Mouse (Mus musculus): Measurements from ENCODE around the gene Lpar3. TPM values are rescaled to one million over a fixed set of nuclear protein-coding genes. Genes with fewer than 3 reads are reported as not detected.

The Lpar3 gene
- total and polyA plus RNA-seq, 3 experiments: 0.10 to 0.76 (median 0.12) TPM

DNA sequence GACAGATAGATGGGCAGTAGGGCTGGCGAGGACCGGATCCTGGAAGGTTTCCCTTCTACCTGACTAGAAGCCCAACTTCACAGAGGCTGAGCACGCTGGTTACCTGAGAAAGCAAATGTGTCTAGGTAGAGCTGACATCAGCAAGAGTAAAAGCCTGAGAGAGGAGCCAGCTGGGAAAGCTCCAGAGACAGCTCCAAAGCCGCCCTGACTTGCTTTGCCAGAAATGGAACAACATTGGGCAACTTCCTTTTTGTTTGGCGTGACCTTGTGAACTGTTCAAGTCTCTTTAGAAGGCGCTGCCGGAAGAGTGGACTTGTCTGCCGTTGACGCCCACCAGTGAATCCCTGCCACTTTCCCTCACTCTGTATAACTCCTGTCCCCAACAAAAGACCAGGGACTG is 39.4 kb downstream of the Lpar3 start:
- DNase-seq: peak; percentile 25

DNA sequence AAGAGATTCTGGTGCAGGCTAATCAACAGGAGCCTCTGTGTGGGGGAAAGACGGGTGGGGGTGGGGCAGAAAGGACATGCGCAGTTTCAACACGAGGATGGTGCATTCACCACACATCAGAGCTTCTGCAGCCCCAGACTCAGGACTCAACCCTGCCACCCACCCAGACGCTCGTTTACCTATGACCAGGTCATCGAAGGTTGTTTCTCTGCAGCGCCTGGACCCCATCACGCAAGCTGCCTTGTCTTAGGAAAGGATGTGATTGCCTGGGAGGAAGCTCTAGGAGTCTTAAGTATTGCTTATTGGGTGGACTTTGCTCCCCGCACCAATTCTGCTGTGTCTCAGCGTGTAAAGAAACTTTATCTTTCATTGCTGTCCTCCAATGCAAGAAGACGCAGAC is 40.1 kb downstream of the Lpar3 start:
- DNase-seq: no peak

DNA sequence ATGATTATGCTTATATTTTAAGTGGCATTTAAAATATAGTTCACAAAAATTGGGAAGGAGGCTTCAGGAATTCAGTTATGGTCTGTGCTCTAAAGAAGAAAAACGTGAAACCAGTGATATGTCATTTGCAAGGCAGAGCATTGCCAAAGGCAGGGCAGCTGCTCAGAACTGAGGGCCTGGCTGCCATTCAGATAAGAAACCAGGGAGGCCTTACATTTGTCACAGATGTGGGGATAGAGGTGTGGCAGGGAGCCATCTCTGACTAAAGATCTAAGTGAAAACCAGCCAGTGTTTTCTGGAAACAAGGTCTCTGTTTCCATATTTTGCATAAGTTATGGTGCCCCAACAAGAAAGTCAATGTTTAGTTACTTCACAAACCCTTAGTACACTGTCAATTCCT is 41.8 kb downstream of the Lpar3 start:
- no peak for DNase-seq

DNA sequence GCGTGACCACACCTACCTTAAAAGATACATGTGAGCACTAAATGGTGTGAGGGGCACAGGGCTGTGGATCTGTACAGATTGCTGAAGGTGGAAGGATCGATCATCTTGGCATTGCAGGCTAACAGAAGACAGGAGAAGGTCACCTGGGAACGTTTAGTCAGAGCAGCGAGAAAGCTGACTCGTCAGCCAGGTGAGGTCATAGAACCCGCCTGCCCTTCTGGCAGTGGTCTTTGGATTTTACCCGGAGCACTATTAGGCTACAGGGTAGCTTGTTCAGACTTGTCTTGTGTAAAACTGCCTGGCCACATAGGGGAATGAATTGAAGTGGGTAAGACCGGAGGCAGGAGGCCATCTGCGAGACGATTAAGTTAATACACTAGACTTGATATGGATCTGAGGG is 43.4 kb downstream of the Lpar3 start:
- no peak for DNase-seq

DNA sequence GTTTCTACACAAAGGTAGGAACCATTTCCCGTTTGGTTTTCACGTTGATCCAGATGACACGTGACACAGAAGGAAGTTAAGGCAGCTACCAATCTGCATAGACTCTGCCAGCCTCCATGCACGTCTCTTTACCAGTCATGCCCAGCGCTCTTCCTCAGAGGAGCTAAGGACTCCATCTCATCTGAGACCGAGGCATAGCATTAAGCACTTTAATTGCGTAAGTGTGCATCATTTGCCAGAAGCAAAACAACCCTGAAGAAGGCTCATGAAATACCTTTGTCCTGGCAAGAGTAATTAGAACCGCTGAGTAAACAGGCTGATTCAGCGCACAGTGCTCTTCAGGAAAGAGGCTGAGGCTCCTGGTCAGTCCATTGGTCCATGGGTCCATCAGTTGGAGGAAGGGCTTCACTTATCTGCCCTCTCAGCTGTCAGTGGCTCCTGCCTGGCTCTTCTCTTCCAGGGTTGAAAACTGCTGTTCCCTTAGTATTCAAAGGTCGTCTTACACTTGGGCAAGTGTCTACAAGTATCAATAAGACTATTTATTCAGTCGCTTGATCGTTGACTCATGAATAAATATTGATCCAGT is 44.9 kb downstream of the Lpar3 start:
- no peak for DNase-seq

DNA sequence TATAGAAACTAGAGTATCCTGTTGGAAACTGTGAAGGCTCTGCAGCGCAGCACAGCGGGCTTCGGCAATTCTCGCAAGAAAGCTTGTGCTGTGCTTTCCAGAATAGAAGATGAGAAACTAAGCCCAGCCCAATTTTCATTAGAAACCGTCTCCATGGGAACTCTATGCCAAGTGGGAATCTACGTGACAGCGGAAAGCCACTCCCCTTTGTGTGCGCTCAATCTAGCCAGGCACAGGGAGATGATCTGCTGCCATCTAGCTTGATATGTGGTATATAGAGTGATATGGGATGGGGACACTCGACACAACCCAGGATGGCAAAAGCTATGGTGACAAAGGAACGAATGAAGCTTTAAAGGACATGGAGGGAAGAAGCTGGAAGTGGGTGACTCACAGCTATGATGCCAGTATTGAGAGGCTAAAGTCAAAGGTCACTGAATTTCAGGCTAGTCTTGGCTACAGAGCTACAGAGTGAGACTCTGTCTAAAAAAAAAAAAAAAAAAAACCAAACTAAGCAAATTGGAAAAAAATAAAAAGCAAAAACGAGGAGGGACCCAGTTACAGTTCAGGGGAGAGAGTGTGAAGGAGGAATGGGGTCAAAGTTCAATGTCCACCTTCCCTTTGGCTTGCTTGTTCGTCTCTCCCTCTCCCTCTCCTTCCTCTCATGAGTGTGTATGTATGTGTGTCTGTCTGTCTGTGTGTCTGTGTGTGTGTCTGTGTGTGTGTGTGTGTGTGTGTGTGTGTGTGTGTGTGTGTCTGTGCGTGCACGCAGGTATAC is 47.5 kb downstream of the Lpar3 start:
- DNase-seq: no peak

DNA sequence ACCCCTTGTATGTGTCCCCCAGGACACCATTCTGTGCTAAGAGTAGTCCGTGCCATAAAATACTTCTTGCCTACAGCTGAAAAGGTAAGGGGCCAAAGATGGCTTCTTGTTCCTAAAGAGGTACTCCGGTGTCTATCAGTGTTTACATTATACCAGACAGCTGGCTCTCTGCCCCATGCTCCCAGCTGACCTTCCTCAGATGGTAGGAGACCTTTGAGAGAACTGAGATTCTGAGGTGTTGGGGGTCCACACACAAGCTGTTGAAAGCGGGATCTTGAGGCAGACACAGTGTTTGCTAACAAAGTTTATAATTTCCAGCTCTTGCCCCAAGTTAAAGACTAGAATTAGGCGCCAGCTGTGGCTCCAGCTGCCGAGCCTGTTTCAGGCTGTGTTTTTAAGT is 53.7 kb downstream of the Lpar3 start:
- no peak for DNase-seq

DNA sequence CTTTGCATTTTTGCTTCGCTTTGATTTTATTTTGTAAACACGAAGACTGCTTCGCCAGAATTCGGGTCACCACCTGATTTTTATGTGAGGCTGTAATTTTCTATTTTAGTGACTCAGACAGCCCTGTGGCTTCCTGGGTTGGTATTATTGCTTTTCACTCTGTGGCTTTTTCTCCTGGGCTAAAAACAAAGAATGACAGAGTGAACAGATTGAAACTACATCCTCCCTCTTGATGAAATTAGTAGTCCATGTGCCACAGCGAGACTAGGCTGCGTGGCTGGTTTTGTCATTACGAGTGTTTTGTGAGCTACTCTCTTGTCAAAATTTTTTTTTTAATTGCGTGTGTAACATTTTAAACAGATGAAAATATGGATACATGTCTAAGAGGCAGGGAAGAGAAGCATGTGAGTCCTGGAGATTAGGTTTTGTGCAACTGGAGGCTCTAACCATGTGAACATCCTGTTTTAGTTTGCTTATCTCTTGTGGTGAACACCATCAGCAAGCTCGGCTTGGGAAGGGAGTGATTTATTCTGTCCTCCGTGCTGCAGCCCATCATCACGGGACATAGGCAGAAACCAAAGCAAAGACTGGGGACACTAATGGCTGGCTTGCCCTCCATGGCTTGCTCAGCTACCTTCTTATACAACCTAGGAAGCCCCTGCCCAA is 54.7 kb downstream of the Lpar3 start:
- DNase-seq: no peak

DNA sequence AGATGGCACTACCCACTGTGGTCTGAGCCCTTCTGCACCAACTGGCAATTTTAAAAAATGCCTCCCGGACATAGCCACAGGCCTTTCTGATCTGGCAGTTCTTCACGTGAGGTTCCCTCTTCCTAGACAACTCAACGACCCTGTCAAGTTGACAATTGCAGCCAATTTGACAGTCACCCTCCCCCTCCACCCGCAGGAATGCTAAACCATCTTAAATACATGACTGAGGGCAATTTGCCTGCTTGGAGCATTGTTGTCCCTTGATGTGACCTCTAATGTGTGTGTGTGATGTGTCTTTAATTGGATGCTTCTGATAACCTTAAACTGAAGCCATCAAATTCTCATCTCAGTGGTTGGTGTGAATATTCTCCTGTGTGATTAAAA is 55.3 kb downstream of the Lpar3 start:
- DNase-seq: no peak

DNA sequence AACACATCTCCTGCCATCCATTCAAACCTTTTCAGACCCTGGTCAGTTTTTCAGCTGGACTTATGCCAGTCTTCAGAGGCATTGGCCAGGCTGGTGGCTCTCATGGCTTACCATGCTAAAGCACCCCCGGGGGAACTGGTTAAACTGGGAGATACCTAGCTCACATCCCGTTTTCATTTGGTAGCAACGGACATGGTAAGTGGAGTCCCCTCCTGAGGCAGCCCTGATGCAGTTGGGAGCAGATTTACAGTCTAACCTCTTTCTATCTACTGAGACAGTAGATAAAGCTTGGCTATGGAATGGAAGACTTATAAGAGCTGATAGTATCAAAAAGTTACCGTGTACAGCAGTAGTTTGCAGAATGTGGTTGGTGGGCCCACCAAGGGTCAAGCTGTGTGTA is 56.2 kb downstream of the Lpar3 start:
- DNase-seq: no peak

DNA sequence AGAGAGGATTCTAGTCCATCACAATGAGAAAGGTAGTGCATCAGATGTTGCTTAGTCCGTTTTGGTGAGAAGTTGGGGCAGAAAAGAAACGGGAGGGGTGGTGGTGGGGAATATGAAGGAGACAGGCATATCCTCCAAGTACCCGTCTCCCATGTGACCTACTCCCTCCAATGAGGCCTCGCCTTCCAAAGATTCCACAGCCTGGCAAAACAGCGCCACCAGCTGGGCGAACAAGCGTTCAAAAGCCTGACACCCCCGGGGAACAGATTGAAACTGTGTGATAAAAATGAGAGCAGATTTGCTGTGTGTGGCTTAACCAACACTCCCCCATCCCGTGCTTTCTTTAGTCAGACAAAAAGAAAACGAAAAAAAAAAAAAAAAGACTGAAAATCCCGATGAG is 56.7 kb downstream of the Lpar3 start:
- DNase-seq: peak; percentile 74

DNA sequence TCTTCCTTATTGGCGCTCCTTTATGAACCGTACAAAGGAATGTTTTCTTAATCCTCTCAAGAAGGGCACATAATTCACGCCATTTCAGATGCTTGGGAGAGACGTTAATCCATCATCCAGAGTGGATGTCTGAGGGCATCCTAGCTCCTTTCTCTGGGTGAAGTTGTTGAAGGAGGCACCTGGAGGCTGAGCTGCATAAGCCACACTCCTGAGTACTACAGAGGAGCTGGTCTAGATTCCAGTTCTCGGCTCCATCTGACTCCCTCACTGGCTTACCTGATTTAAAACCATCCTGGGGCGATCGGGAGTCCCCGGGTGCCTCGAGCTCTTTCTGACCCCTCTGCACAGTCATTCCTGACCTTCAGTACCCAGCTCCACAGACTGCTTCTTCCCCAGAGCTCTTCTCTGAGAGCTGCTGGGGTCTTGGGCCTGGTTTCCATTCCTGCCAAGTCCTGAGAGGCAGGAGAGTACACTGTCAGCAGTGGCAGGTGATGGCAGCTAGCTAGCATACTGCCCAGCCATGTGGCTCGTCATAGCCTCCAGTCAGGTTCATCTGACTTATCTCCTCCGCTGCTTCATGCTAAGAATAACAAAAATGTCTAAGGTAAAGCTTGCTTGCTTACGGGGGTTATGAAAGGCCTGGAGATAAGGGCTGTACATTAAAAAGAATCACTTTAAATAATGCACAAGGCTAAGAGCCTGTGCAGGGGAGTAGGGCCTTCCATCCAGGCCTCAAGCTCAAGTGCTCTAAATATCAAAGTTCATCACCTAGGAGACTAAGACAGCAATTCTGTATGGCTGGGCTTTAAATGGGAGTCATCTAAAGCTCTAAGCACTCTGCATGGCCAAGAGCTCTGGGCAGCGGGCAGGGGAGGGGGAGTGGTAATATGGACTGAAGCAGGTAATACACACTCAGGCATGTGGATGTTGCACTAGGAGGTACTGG is 57.7 kb downstream of the Lpar3 start:
- no peak for DNase-seq

DNA sequence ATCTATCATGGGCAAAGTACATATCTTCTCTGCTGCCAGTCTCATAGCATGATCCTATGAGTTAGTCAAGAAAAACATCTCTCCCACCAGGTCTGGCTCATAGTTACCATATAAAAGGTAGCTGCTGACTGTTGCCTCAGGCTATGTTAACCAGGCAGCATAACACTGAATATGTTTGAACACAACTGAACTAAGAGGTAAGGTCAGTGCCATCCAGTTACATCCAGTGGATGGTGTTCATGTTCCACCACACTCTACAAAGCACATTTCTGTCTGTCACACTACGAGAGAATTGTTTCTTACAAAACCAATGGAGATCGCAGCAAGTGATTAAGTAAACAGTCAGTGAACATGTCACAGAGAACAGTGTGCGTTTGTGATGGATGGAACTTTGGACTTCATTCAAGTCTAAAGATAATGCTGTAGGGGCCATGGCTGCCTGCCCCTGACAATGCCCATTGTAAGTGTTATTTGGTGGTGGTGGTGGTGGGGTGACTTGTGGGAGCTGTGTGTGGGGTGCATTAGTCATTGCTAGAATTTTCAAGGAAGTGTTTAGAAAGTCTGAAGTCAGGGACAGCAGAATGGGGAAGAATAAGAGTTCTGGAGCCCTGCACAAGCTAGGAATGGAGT is 63.1 kb downstream of the Lpar3 start:
- DNase-seq: no peak

DNA sequence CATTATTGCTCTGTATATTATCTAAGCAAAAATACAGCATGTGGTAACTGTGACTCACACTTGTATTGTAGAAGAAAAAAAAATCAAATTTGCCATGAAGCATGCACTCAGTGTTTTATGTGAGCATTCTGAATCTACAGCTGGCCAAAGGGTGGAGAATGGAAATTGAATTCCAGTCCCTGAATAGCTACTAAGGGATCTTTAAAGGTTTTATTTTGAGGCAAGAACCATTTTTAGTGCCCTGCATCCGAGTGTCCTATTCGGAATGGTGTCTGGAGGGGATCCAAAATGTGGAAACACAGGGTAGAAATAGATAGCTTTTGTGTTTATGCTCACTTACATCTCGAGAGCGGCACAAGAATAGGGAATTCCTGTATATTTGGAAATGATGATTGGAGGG is 65.4 kb downstream of the Lpar3 start:
- no peak for DNase-seq

DNA sequence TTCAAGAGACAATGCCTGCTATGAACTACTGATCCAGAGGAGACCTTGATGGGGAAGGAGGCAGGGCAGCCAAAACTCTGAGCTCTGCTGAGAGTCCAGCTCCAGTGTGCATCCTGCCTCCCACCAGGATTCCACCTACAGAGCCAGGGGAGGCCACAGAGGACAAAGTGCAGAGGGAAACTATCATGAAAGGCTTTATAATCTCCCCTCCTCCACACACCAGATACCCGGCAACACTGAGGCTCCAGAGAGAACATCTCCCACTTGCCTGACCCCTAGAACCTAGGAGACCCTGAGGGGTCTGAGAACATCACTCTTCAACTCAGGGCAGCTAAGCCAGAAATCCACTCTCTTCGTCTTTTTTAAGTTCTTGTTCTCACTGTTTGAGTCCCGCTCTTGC is 71.2 kb downstream of the Lpar3 start:
- no peak for DNase-seq

DNA sequence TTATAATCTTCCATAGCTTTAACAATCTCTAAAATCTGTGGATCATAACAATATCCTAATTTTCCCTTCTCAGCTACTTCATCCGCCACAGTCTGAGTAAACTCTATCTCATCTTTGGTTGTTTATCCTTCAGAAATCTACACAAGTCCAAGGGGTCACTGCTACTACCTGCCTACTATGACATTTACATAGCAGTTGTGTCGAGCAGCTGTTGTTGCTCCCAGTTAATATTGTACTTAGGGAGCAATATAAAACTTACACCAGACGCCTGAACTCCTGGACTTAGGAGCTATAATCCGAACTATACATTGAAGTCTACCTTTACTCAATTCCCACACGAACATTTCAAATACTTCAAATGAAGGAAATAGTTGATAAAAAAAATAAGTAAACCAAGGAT is 71.8 kb downstream of the Lpar3 start:
- DNase-seq: no peak

DNA sequence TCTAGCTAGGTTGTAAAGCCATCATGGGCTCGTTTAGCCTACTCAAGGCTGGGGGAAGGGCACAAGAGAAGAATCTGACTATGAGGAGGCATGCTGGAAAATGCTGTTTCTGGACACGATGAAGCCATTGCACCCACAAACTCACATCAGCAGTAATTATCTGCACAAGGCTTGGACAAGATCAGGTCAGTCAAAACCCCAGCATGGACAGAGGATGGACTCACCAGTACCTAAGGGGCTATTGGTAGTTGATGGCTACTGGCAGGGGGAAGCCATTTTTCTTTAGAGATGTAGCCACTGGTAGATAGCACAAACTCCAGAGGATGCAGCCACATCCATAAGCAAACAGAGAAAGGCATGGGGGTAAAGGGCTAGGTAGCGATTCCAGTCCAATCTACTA is 81.7 kb downstream of the Lpar3 start:
- DNase-seq: no peak

DNA sequence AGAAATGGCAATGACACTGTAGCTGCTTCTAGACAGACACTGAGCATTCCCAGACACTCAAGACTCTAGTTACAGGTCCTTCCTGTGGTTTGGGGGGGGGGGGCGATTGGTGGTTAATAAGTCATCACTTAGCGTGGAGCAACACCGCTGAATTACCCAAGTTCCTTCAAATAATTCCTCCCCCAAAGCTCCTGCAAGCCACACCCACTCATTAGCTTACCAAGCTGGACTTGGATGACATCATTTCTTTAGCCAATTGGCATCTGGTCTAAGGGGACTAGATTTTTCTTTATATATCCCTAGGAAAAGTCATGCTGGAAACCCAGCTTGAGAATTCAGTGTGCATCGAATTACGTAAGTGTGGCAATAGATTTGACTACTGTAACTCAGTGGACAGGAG is 82.4 kb downstream of the Lpar3 start:
- DNase-seq: no peak

DNA sequence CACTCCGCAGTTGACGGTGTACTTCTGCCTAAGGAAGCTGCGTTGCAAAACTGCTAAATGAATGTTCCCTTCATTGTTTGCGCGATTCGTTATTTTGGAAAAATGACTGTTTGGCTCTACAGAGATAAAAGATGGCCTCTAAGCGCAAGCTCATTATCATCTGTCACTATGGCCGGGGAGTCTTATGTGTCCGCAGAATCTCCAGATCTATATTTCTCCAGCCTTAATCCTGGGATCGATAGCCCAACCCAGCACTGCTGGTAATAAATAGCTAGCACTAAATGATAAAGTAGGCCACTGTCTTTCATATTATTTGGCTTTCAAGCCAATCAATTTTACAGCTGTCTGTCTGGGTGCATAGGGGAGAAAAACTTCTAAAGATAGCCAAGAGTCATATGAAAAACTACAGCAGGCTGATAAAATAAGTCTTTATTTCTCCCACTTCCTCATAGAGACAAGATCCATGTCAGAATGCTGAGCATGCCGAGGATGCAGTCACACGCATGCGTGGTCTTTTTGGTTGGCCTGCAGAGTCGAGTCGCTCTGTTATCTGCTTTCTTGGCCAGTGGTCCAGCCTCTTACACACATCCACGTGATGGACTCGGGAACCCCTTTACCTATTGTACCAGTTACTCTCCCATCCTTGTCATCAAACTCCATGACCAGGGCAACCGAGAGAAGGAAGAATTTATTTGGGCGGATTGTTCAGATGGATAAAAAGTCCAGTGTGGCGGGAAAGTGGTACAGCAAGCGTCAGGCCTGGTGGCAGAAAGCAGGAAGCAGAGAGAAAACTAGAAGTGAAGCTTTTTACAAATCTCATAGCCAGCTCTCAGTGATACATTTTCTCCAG is 84.0 kb downstream of the Lpar3 start:
- no peak for DNase-seq

DNA sequence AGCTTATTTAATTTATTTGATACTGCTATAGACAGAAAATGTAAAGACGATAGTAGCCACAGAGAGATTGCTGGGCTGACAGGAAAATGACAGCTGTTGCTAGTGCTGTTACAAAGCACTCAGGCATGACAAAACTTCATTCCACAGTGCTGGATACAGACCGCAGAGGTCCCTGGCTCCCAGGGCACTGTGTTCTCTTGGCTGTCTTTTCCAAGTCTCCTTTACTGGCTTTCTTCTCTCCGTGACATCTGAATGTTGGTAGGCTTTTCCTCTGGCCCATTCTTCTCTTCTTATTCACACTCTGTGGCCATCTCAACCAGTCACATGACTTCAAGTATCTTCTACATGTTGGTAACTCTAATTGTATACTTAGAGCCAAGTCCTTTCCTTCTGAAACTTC is 86.6 kb downstream of the Lpar3 start:
- no peak for DNase-seq

DNA sequence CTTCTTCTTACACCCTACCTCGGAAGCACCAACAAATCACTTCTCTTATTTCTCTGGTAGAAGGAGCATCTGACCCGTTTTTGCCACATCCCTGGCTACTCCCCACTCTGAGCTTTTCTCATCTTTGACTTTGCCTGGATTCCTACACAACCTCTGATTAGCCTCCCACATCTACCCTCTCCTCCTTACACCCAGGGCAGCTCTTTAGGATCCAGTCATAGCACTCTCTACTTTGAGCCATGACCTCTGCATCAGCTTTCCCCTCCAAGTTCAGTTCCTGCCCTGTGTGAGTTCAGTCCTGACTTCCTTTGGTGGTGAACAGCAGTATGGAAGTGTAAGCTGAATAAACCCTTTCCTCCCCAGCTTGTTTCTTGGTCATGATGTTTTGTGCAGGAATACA is 87.1 kb downstream of the Lpar3 start:
- no peak for DNase-seq

Measured in adrenal gland, adult 2 months (tissue).